26 mouse cellular contexts compared by ENCODE assay signal in the genomic region with DNA sequence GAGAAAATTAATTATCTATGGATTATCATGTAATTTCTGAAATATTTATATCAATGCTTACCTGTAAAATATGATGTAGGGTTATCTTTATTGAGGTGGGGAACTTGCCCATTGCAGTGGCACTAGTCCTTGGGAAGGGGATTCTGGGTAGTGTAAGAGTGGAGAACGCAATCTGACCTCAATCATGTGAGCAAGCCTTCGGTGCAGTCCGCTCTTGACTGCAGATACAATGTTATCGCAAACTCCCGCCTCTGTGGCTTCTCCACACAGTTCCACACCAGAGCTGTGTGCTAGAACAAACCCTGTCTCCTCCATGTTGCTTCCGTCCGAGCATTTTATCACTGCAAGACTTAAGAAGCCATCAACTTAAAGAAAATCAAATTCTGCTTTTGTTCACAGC.
DNase-seq lines count a peak whose midpoint lies in the region; ATAC-seq and TF ChIP-seq lines count a peak whose summit lies in the region.
"Had no signal": no experiment of that assay in that cellular context is flagged by ENCODE, and none has a peak within 500 bp of the region (broad histone marks: within the 10 kb centered on the region; RNA-seq: fewer than 3 reads in every experiment).

No protein-coding gene starts in this region.

- no peaks in the 10 kb centered on the region for H3K27me3 ChIP-seq in E14TG2a.4 (ENCODE audit: insufficient read depth, low read length)
- no peaks in the 10 kb centered on the region for H3K27me3 ChIP-seq in ES-Bruce4 (ENCODE audit: control insufficient read depth, insufficient read depth, low read length, poor library complexity, severe bottlenecking)
- H3K27me3 ChIP-seq: CH12.LX; embryonic facial prominence, embryonic 13.5 days; embryonic facial prominence, embryonic 15.5 days; forebrain, embryonic 13.5 days; forebrain, embryonic 15.5 days had no signal

- no peak for TF ChIP-seq CTCF in E14TG2a.4 (conservative IDR thresholded peaks at IDR 0.05; ENCODE audit: low read length)
- TF ChIP-seq CTCF in ES-Bruce4 (IDR thresholded peaks at IDR 0.05; ENCODE audit: low read depth, low read length): no peak

- in situ Hi-C loops in ES-E14 (cut with MboI; ENCODE audit: low sequenced_read_pairs in 2 of 2, unreplicated experiment in 2 of 2): no loop called here

- H3K27ac ChIP-seq in ES-Bruce4 (ENCODE audit: insufficient read depth, low read length) (peak overlapping the region; percentile 77), ES-E14 (ENCODE audit: insufficient read depth, low read depth, low read length, poor library complexity, severe bottlenecking) (peak overlapping the region; percentile 52)
- H3K27ac ChIP-seq: embryonic facial prominence, embryonic 13.5 days; embryonic facial prominence, embryonic 15.5 days; forebrain, embryonic 13.5 days; forebrain, embryonic 15.5 days had no signal

- peak overlapping the region; percentile 51 for H3K9ac ChIP-seq in ES-Bruce4 (ENCODE audit: low read depth, poor library complexity, severe bottlenecking)
- H3K9ac ChIP-seq in ES-E14 (ENCODE audit: insufficient read depth, low read depth, low read length, poor library complexity, severe bottlenecking): peak overlapping the region; percentile 54
- H3K9ac ChIP-seq: embryonic facial prominence, embryonic 13.5 days; embryonic facial prominence, embryonic 15.5 days; forebrain, embryonic 13.5 days; forebrain, embryonic 15.5 days; forebrain, postnatal 0 days had no signal

- peaks cover 35% of the 10 kb centered on the region for H3K36me3 ChIP-seq in E14TG2a.4 (ENCODE audit: insufficient read depth, low read length)
- peaks cover 27% of the 10 kb centered on the region for H3K36me3 ChIP-seq in ES-Bruce4 (ENCODE audit: control insufficient read depth, insufficient read depth, low read length, poor library complexity, severe bottlenecking)
- H3K36me3 ChIP-seq in ES-E14 (ENCODE audit: control insufficient read depth, insufficient read depth, low read length, poor library complexity, severe bottlenecking): peaks cover 9% of the 10 kb centered on the region
- H3K36me3 ChIP-seq: embryonic facial prominence, embryonic 13.5 days; embryonic facial prominence, embryonic 15.5 days; forebrain, embryonic 15.5 days had no signal

- H3K9me3 ChIP-seq in E14TG2a.4 (ENCODE audit: low read length) (no peaks in the 10 kb centered on the region), ES-Bruce4 (replicated peaks; ENCODE audit: control insufficient read depth, insufficient read depth, low read length, poor library complexity, severe bottlenecking) (no peaks in the 10 kb centered on the region), ES-E14 (ENCODE audit: control insufficient read depth, insufficient read depth, low read depth, low read length) (no peaks in the 10 kb centered on the region)
- H3K9me3 ChIP-seq: embryonic facial prominence, embryonic 13.5 days; embryonic facial prominence, embryonic 15.5 days; forebrain, embryonic 13.5 days; forebrain, embryonic 15.5 days; G1E had no signal

- peak; percentile 67 for TF ChIP-seq POLR2A in ES-Bruce4 (IDR thresholded peaks at IDR 0.05; ENCODE audit: insufficient read depth, low read length)

- TF ChIP-seq EP300 in ES-Bruce4 (IDR thresholded peaks at IDR 0.05; ENCODE audit: insufficient read depth, low read depth, low read length): no peak

- H3K4me1 ChIP-seq in E14TG2a.4 (replicated peaks; ENCODE audit: low read depth, low read length) (peaks cover 82% of the 10 kb centered on the region), ES-Bruce4 (ENCODE audit: control insufficient read depth, insufficient read depth, low read length) (peaks cover 2% of the 10 kb centered on the region), ES-E14 (ENCODE audit: control insufficient read depth in 2 of 2, insufficient read depth in 2 of 2, low read length in 2 of 2, poor library complexity in 1 of 2) (peaks cover 8 to 15% of the 10 kb centered on the region in 2 experiments)
- H3K4me1 ChIP-seq: embryonic facial prominence, embryonic 13.5 days; embryonic facial prominence, embryonic 15.5 days; forebrain, embryonic 13.5 days; forebrain, embryonic 15.5 days had no signal

- H3K4me3 ChIP-seq in E14TG2a.4 (replicated peaks; ENCODE audit: low read length): peak overlapping the region; percentile 90
- H3K4me3 ChIP-seq in ES-Bruce4 (ENCODE audit: low read depth, low read length): peak overlapping the region; percentile 58
- H3K4me3 ChIP-seq in ES-E14 (ENCODE audit: insufficient read depth in 1 of 2, low read depth in 1 of 2, low read length in 2 of 2, poor library complexity in 1 of 2, severe bottlenecking in 1 of 2): peak overlapping the region; percentile 20 to 96
- H3K4me3 ChIP-seq: embryonic facial prominence, embryonic 13.5 days; embryonic facial prominence, embryonic 15.5 days; erythroblast, embryonic 14.5 days; forebrain, embryonic 13.5 days; forebrain, embryonic 15.5 days had no signal

- no peak for ATAC-seq in CD4-positive, CD25-positive, alpha-beta regulatory T cell, adult 4 months
- ATAC-seq: forebrain, embryonic 13.5 days; forebrain, embryonic 15.5 days; forebrain, postnatal 0 days had no signal

- DNase-seq in ES-E14 (ENCODE audit: low read depth, low spot score): no peak
- peak; percentile 73 for DNase-seq in R1 (ENCODE audit: low read depth, low spot score)
- DNase-seq in kidney, postnatal 14 days: no peak
- DNase-seq in kidney, adult 18-20 months: no peak
- no peak for DNase-seq in gastrocnemius, adult 18-20 months (ENCODE audit: low spot score)
- DNase-seq: adrenal gland, adult 2 months; adrenal gland, postnatal 10 days; adrenal gland, postnatal 25 days; cerebellum, adult 11 months; cerebellum, adult 18-20 months; cerebellum, adult 8-10 months; cerebellum, adult 9-11 months; cerebellum, postnatal 14 days; cerebellum, postnatal 36 days; embryo, embryonic 11 days; forebrain, postnatal 0 days had no signal

TF ChIP-seq in ES-E14, 5 proteins besides CTCF, POLR2A, EP300 and RAD21:
- TF ChIP-seq ZNF384 (IDR thresholded peaks at IDR 0.05; ENCODE audit: low read depth, low read length) (no peak), HCFC1 (IDR thresholded peaks at IDR 0.05; ENCODE audit: borderline replicate concordance, insufficient read depth, low read length) (no peak)
TF ChIP-seq in ES-E14: peak in this region for 0.
